Mouse (Mus musculus) intestine, embryonic 16.5 days (tissue): ENCODE data around the gene Serpinb6b. TPM values are rescaled to one million over a fixed set of nuclear protein-coding genes. Genes with fewer than 3 reads are reported as not detected.
"Not testable (repeated sequence)": the region's sequence is repeated elsewhere in the genome, so short reads cannot be mapped to it uniquely, and the experiment has no call there.

Source experiments
- ATAC-seq: fragments of 200-750 bp; cut with Nextera tagmentation; 2 replicates; pipeline ENCODE4 v1.8.0; 2017; ENCODE audit warnings: moderate TSS enrichment, moderate library complexity
- H3K27ac ChIP-seq: fragments of 300-500 bp; sonication (generic); 2 replicates; pipeline ENCODE4 v1.5.1; 2014; ENCODE audit warnings: mild to moderate bottlenecking, low read length
- H3K27me3 ChIP-seq: fragments of 300-500 bp; sonication (generic); replicated peaks from 2 replicates; pipeline ENCODE4 v1.6.1; 2014; ENCODE audit warnings: low read length, control low read depth, mixed read lengths; ENCODE audit not compliant: control insufficient read depth, insufficient read depth
- H3K36me3 ChIP-seq: fragments of 300-500 bp; sonication (generic); 2 replicates; pipeline ENCODE4 v1.6.1; 2014; ENCODE audit warnings: low read length, control low read depth; ENCODE audit not compliant: control insufficient read depth, insufficient read depth
- H3K4me1 ChIP-seq: fragments of 300-500 bp; sonication (generic); 2 replicates; pipeline ENCODE4 v1.6.1; 2014; ENCODE audit warnings: low read length, control low read depth, mixed read lengths; ENCODE audit not compliant: control insufficient read depth, insufficient read depth
- H3K4me2 ChIP-seq: fragments of 300-500 bp; sonication (generic); 2 replicates; pipeline ENCODE4 v1.6.1; 2014; ENCODE audit warnings: low read depth, low read length, control low read depth
- H3K4me3 ChIP-seq: fragments of 300-500 bp; sonication (generic); 2 replicates; pipeline ENCODE4 v1.5.1; 2014; ENCODE audit warnings: mild to moderate bottlenecking, low read length
- H3K9ac ChIP-seq: fragments of 300-500 bp; sonication (generic); 2 replicates; pipeline ENCODE4 v1.6.1; 2014; ENCODE audit warnings: low read depth, low read length
- H3K9me3 ChIP-seq: fragments of 300-500 bp; sonication (generic); 2 replicates; pipeline ENCODE4 v1.6.1; 2016; ENCODE audit warnings: low read length, control low read depth; ENCODE audit not compliant: control insufficient read depth
- WGBS: fragments of 180-500 bp; shearing (Covaris S2); extraction: QIAGEN DNeasy Blood & Tissue Kit; methylation state at CpG from one replicate; pipeline ENCODE4 v1.1.7; 2014; 5-methylcytosine and 5-hydroxymethylcytosine counted together
- polyA plus RNA-seq: library from polyadenylated mRNA; unstranded; fragments of >200 nt; fragmentation: Nextera tagmentation; extraction: Ambion mirVana; gene quantifications from 2 replicates; pipeline ENCODE4 v1.2.1, GENCODE M21; 2015

Serpinb6b gene
- 3.7 TPM in 2 replicates for polyA plus RNA-seq

- H3K27ac ChIP-seq: no peak within 1 kb of the TSS
- H3K9ac ChIP-seq: peak within 1 kb of the TSS; percentile 60
- H3K27me3 ChIP-seq: no peaks in the 10 kb centered on the region
- H3K9me3 ChIP-seq: no peaks in the 10 kb centered on the region
- H3K4me3 ChIP-seq: peak within 1 kb of the TSS; percentile 36
- no peaks in the 10 kb centered on the region for H3K36me3 ChIP-seq
- WGBS: 40% methylated on average over 16 of the region's 16 CpGs
- ATAC-seq: peak; percentile 48
- peaks cover 7% of the 10 kb centered on the region for H3K4me1 ChIP-seq
- H3K4me2 ChIP-seq: peak within 1 kb of the TSS; percentile 53
These were observed at the start of gene Serpinb6b for GRCm38 (mm10) chr13:32964989-32965811. Gene Serpinb6b, plus strand, starts transcription at chr13:32965209.

GRCm38 (mm10) chr13:32922622-32923021 lies 42.4 kb upstream of the Serpinb6b start:
- no peak for ATAC-seq
- Histone ChIP-seq H3K9ac (no peak overlapping the region), H3K9me3 (no peaks in the 10 kb centered on the region), H3K4me2 (no peak overlapping the region), H3K27me3 (no peaks in the 10 kb centered on the region), H3K4me1 (no peaks in the 10 kb centered on the region), H3K4me3 (no peak overlapping the region), H3K36me3 (no peaks in the 10 kb centered on the region), H3K27ac (no peak overlapping the region)

- H3K27me3 ChIP-seq: no peaks in the 10 kb centered on the region
These were observed 40.2 kb upstream of the Serpinb6b start for GRCm38 (mm10) chr13:32924578-32925360.

GRCm38 (mm10) chr13:32926661-32927060 lies 38.3 kb upstream of the Serpinb6b start:
- no peak for ATAC-seq
- H3K4me1 ChIP-seq: no peaks in the 10 kb centered on the region
- H3K4me2 ChIP-seq: no peak overlapping the region
- no peaks in the 10 kb centered on the region for H3K36me3 ChIP-seq
- no peak overlapping the region for H3K4me3 ChIP-seq
- H3K27me3 ChIP-seq: no peaks in the 10 kb centered on the region
- 66% methylated on average over 2 of the region's 2 CpGs for WGBS
- H3K9me3 ChIP-seq: no peaks in the 10 kb centered on the region
- H3K27ac ChIP-seq: no peak overlapping the region
- H3K9ac ChIP-seq: no peak overlapping the region

More at GRCm38 (mm10) chr13:32924578-32925360, 40.2 kb upstream of the Serpinb6b start:
- Histone ChIP-seq H3K9me3 (no peaks in the 10 kb centered on the region), H3K27ac (0 out of 2 replicates have a peak overlapping the region, but pooled peaks have one; percentile 23), H3K4me1 (no peaks in the 10 kb centered on the region), H3K4me3 (no peak overlapping the region), H3K9ac (no peak overlapping the region), H3K36me3 (no peaks in the 10 kb centered on the region), H3K4me2 (no peak overlapping the region)
- 25% methylated on average over 7 of the region's 7 CpGs for WGBS
- peak; percentile 89 for ATAC-seq

- H3K27me3 ChIP-seq: no peaks in the 10 kb centered on the region
- H3K9me3 ChIP-seq: no peaks in the 10 kb centered on the region
- H3K4me3 ChIP-seq: no peak overlapping the region
- H3K4me2 ChIP-seq: no peak overlapping the region
- H3K9ac ChIP-seq: no peak overlapping the region
- no peaks in the 10 kb centered on the region for H3K4me1 ChIP-seq
- H3K27ac ChIP-seq: no peak overlapping the region
- H3K36me3 ChIP-seq: no peaks in the 10 kb centered on the region
- WGBS: 68% methylated on average over 1 of the region's 1 CpGs
- no peak for ATAC-seq
These were observed 37.8 kb upstream of the Serpinb6b start for GRCm38 (mm10) chr13:32927241-32927640.

GRCm38 (mm10) chr13:32929107-32929750 lies 35.8 kb upstream of the Serpinb6b start:
- no peak overlapping the region for H3K4me3 ChIP-seq
- H3K9me3 ChIP-seq: no peaks in the 10 kb centered on the region
- no peaks in the 10 kb centered on the region for H3K4me1 ChIP-seq
- no peak overlapping the region for H3K9ac ChIP-seq
- H3K27me3 ChIP-seq: no peaks in the 10 kb centered on the region
- H3K4me2 ChIP-seq: no peak overlapping the region
- H3K36me3 ChIP-seq: no peaks in the 10 kb centered on the region
- ATAC-seq: no peak
- H3K27ac ChIP-seq: no peak overlapping the region
- WGBS: 63% methylated on average over 2 of the region's 2 CpGs

GRCm38 (mm10) chr13:32934706-32935381 lies 30.2 kb upstream of the Serpinb6b start:
- WGBS: 17% methylated on average over 1 of the region's 1 CpGs
- Histone ChIP-seq H3K4me1 (no peaks in the 10 kb centered on the region), H3K27me3 (no peaks in the 10 kb centered on the region), H3K27ac (no peak overlapping the region), H3K4me3 (no peak overlapping the region), H3K9me3 (no peaks in the 10 kb centered on the region), H3K9ac (no peak overlapping the region), H3K4me2 (no peak overlapping the region), H3K36me3 (no peaks in the 10 kb centered on the region)
- no peak for ATAC-seq

GRCm38 (mm10) chr13:32938275-32938674 lies 26.7 kb upstream of the Serpinb6b start:
- not testable (repeated sequence) for H3K27ac ChIP-seq, H3K36me3 ChIP-seq, H3K4me1 ChIP-seq, H3K9me3 ChIP-seq, H3K4me3 ChIP-seq, H3K9ac ChIP-seq, H3K27me3 ChIP-seq, H3K4me2 ChIP-seq
- WGBS: 70% methylated on average over 4 of the region's 4 CpGs
- peak; percentile 96 for ATAC-seq

- H3K4me1 ChIP-seq, H3K9ac ChIP-seq, H3K27me3 ChIP-seq, H3K4me3 ChIP-seq, H3K36me3 ChIP-seq, H3K9me3 ChIP-seq, H3K27ac ChIP-seq, H3K4me2 ChIP-seq: not testable (repeated sequence)
- WGBS: 65% methylated on average over 3 of the region's 3 CpGs
- ATAC-seq: peak; percentile 55; the same call in 1 of the 2 replicates
These were observed 25.8 kb upstream of the Serpinb6b start for GRCm38 (mm10) chr13:32939191-32939590.
